Mouse (Mus musculus) spleen, postnatal 14 days (tissue): ENCODE data around the gene Fam83d.

Source experiments
- DNase-seq, 2 experiments: peaks; one replicate each; pipeline ENCODE4 v3.0.0; 2021 to 2022; ENCODE audit warnings: low spot score in 2 of 2

Gene Fam83d

GRCm38 (mm10) chr2:158745049-158745482 lies 22.8 kb upstream of the Fam83d start:
- no peak for DNase-seq

- DNase-seq, result no peak
These were observed 21.7 kb upstream of the Fam83d start for GRCm38 (mm10) chr2:158746164-158746563.

DNA sequence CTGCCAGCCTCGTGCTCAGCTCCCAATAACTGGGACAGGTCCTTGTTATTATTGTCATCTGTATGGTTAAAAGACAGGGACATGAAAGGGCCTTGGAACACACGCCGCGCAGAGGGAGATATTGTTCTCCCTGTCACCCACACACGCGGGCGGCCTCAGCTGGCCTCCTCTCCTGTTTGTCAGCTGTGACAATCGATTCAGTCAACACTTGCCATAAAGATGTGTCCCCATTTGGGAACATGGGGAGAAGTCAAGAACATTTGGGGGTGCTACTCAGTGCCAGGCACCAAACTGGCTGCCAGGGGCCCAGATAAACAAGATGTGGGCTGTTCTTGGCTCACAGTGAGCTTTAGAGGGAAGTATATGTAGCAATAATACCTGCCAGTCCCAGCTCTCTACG lies 18.5 kb upstream of the Fam83d start:
- no peak for DNase-seq

DNA sequence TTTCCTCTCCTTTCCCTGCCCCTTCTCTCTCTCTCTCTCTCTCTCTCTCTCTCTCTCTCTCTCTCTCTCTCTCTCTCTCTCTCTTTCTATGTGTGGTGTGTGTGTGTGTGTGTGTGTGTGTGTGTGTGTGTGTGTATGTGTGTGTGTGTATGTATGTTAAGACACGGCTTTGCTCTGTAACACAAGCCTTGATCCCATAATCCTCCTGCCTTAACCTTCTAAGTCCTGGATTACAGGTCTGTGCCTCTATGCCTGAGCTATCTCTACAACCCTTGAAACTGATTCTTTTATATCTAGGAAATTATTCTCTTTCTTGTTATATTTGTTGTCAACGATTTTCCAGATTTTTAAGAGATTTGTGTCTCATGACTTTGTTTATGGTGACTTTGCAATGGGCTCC lies 7.7 kb upstream of the Fam83d start:
- DNase-seq, result no peak

- DNase-seq, result no peak
These were observed 5.6 kb upstream of the Fam83d start for GRCm38 (mm10) chr2:158762339-158762738.

DNA sequence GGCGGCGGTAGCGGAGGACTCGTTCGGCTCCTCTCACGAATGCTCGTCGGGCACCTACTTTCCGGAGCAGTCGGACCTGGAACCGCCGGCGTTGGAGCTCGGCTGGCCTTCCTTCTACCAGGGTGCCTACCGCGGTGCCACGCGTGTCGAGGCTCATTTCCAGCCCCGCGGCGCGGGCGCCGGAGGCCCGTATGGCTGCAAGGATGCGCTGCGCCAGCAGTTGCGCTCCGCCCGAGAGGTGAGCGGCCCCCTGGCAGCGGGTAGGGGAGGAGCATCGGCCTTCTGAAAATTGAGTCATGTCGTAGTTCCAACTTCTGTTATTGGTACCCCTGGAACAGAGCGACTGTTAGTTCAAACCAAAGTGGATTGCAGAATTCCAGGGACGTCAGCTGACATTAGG lies 457 bp downstream of the Fam83d start:
- DNase-seq, result peak in 1 of 2 experiments; percentile 47

DNA sequence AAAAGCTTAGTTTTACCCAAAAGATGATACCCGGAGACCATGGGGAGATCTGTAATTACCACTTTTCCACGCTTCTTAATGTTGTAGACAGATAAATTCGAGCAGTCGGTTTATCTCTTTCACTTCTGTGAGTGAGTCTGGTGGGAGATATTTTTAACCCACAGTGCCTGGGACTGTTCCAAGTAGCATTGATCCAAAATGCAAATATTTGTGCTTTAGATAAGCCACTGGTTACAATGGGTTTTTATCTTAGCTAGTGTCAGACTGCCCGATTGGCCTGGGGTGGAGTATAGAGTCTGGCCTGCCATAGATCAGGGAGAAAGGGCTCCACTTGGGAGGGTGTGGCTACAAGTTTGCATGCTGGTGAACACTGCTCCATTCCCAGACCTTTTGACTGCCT lies 878 bp downstream of the Fam83d start:
- DNase-seq, result no peak

GRCm38 (mm10) chr2:158770126-158770757 lies 2.3 kb downstream of the Fam83d start:
- no peak for DNase-seq

DNA sequence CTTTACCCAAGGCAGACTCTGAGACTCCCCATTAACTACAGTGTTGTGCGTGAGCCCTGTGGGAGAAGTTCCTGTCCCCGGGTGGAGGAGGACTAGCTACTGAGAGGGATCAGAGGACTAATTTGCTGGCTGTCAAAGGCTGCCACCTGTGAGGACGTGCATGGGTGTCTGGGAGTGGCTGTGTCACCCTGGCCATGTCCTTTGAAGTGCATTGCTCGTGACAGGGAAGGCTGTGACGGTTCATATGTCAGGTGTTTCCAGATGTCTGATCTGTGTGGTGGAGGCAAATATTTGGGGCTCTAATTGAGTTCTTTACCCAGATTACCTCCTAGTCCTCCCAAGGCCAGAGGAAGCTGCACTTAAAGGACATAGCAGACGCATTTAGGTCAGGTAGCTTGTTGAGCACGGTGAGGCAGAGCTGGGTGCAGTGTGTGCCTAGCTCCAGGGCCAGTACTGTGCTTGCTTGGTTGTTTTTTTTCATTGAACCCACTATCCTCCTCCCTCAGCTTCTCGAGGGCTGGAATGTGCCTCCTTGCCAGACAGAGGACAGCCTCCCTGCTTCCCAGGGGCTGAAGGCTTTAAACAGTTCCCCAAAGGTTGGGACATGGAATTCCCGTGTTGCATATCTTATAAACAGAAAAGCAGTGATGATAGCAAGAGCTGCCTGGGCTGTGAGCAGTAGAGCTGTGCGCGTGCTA lies 3.3 kb downstream of the Fam83d start:
- DNase-seq, result no peak

- no peak for DNase-seq
These were observed 4.9 kb downstream of the Fam83d start for GRCm38 (mm10) chr2:158772808-158773207.

- DNase-seq, result no peak
These were observed 7.0 kb downstream of the Fam83d start for GRCm38 (mm10) chr2:158774886-158775285.

DNA sequence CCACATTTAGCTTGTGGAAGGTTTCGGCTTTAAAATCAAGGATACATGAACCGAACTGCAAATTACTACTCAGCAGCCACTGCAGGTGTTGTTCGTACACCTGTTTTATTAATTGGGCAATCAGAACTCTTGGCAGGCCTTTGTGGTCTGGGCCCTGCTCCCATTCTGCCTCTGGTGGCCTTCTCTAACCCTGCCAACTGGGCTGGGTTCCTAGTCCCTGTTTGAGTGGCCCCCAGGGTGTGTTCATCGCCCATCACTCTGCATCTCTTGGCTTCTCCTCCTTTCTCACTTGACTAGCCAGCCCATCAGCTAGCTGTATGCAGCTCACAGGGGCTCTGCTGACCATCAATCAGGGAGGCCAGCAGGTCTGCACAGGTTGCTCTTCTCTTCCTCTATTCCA lies 8.8 kb downstream of the Fam83d start:
- no peak for DNase-seq

DNA sequence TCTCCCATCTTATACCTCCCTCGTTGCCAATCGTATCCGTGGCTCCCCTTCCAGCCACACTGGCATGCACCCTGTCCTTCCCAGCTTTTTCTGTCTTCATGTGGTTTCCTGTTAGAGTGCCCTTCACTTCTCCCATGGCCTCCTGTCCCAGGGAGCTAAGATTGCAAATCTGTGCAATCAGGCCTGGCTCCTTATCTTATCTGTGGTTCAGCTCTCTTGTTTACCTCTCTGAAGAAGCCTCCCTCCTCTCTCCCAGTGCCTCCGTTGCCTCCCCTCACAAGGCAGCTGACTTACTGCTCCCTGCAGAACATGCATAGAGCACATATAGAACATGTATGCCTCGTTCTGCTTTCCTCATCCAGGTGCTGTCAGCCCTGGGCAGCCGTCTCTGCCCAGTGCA lies 9.6 kb downstream of the Fam83d start:
- no peak for DNase-seq

DNA sequence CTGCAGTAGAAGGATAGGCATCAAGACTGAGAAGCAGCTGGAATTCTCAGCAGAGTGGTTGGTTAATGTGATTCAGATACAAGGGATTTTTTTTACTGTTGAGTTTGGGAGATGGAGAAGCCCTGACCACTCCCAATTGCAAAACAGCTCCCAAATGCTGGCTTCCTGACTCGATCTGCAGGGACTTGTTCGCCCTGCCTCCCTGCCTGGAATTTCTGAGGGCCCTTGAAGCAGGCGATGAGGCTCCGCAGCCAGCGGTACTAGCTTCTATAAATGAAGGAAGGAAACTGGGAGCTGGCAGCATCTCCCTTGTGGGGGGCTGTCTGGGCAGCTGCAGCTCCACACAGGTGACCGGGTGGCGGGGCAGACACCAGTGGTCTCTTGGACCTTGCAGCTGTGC lies 10.5 kb downstream of the Fam83d start:
- no peak for DNase-seq

DNA sequence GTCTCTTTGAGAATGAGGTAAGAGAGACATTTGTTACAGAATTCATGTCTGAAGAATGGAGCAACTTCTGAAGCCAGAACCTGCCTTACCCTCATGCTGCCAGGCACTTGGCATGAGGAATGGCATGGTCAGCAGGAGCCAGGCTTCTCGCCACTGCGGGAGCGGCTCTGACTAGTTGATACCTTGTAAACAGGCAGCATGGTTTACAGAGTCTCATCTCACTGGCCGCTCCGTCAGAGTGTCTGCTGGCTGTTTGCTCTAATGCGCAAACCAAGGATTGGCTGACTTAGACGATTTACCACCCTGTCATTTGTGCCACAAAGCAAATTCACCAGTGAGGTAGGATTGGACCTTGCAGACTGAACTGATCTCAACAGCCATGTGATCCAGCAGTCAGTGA lies 13.2 kb downstream of the Fam83d start:
- no peak for DNase-seq

GRCm38 (mm10) chr2:158786927-158787795 lies 19.3 kb downstream of the Fam83d start:
- DNase-seq, result no peak

GRCm38 (mm10) chr2:158794494-158795004 lies 26.7 kb downstream of the Fam83d start, which contains the start of gene Dhx35:
Gene Dhx35 (plus strand): TSS chr2:158794807.
- DNase-seq, result peak; percentile 76 to 84

- DNase-seq, result no peak
These were observed 27.1 kb downstream of the Fam83d start for GRCm38 (mm10) chr2:158795043-158795442.

- no peak for DNase-seq
These were observed 28.0 kb downstream of the Fam83d start for GRCm38 (mm10) chr2:158795875-158796274.

DNA sequence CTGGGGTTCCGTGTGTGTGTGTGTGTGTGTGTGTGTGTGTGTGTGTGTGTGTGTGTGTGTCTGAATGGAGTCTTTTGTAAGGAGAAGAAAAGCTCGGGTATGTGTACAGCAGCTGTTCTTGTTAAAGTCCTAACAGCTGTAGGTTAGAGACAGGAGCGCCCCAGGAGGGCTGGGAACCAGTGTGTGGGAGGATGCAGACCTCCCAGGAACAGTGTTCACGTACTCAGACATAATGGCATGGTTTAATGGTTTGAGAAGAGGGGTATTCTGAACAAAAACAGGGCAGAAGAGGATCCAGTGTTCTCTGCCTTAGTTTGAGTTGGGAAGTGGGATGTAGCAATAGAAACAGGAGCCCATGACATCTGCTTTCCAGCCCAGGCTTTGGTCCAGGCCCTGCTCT lies 31.4 kb downstream of the Fam83d start:
- no peak for DNase-seq

DNA sequence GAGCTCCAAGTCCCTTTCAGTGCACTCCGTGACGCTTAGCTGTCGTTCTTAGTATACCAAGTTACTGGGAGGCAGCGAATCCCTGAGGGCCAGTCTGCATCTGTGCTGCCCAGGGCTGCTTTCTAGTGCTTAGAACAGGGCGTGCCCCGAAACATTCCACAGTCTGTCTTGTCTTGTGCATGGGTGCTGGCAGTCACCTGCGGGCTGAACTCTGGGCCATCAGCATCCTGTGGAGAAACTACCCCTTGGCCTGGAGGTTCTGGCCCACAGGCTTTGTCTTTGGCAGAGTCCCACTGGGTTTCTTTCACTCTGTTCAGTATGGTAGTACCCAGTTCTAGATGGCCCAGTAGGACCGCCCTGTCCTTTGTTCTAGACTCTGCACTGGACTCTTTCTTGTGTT lies 32.9 kb downstream of the Fam83d start:
- no peak for DNase-seq

DNA sequence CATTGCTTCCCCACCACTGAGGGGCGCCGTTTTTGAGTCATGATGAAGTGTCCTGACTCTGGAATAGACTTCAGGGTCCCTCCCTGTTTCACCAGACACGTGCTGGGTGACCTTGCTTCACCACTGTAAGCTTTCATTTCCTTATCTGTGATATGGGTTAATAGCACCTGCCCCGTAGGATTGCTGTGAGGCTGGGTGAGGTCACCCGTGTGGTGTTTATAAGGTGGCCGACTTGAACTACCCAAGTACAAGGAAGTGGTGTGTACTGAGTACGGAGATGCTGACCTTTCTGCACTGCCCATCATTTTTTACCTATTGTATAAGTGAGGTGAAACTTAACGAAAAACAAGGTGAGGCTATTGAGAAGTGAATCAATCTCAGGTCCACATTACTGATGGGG lies 35.7 kb downstream of the Fam83d start:
- DNase-seq, result no peak
